In the genomic region with DNA sequence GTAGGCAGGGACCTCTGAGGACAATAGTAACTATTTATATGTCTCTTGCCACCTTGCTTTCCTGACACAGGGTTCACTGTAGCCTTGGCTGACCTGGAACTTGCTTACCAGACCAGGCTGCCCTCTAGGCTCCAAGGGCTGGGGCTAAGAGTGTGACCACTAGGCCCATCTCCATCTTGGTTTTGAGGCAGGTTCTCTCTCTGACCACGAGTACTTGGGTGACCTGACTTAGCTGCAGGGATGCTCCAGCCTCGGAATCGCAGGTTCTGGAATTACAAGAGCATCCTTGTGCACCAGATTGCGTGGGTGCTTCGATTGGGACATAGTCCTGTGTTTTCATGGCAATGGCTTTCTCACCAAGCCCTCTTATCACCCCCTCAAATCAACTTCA, we compare ENCODE assay signal across 9 mouse cellular contexts. TPM values are rescaled to one million over a fixed set of nuclear protein-coding genes. Genes with fewer than 3 reads are reported as not detected.
A peak's percentile ranks its signal among the peaks of the same experiment; 100 is the strongest.
DNase-seq lines count a peak whose midpoint lies in the region; ATAC-seq and TF ChIP-seq lines count a peak whose summit lies in the region.
"Had no signal": no experiment of that assay in that cellular context is flagged by ENCODE, and none has a peak within 500 bp of the region (broad histone marks: within the 10 kb centered on the region; RNA-seq: fewer than 3 reads in every experiment).

No protein-coding gene starts in this region.

- TF ChIP-seq CTCF in midbrain, postnatal 0 days (IDR thresholded peaks at IDR 0.05) = no peak

- peak overlapping the region; percentile 57; the same call in 1 of the 2 replicates for H3K4me2 ChIP-seq in heart, embryonic 14.5 days (ENCODE audit: low read length)
- H3K4me2 ChIP-seq in midbrain, postnatal 0 days (ENCODE audit: low read depth, low read length, poor library complexity, severe bottlenecking) = no peak overlapping the region; the same call in 1 of the 2 replicates
- 0 out of 2 replicates have a peak overlapping the region, but pooled peaks have one; percentile 62 for H3K4me2 ChIP-seq in hindbrain, embryonic 14.5 days (replicated peaks)

- intact Hi-C loops in heart, postnatal 14 days (cut with DNase I) = loop anchor here (5.0 kb wide), 1 partner anchor 65 kb away; a partner anchor contains a TSS

- no peak for ATAC-seq in heart, embryonic 14.5 days (ENCODE audit: insufficient number of reproducible peaks, insufficient read depth, low FRiP score, low read depth)
- ATAC-seq in midbrain, postnatal 0 days (ENCODE audit: low FRiP score) = no peak
- ATAC-seq in hindbrain, embryonic 14.5 days (ENCODE audit: low FRiP score) = no peak

- 85% methylated on average over 5 of the region's 5 CpGs for WGBS in heart, embryonic 14.5 days
- WGBS in midbrain, embryonic 10.5 days = 83% methylated on average over 5 of the region's 5 CpGs
- 88% methylated on average over 5 of the region's 5 CpGs for WGBS in midbrain, postnatal 0 days
- 86% methylated on average over 5 of the region's 5 CpGs for WGBS in hindbrain, embryonic 14.5 days

- H3K27ac ChIP-seq in heart, embryonic 14.5 days (replicated peaks in 1 of 2; ENCODE audit: control insufficient read depth in 1 of 2, insufficient read depth in 1 of 2, low read depth in 2 of 2, low read length in 2 of 2) = peak overlapping the region; percentile 6 to 79
- H3K27ac ChIP-seq in midbrain, embryonic 10.5 days (replicated peaks) = peak overlapping the region; percentile 98
- no peak overlapping the region for H3K27ac ChIP-seq in midbrain, postnatal 0 days (ENCODE audit: low read depth, low read length)
- H3K27ac ChIP-seq in hindbrain, embryonic 14.5 days = 0 out of 2 replicates have a peak overlapping the region, but pooled peaks have one; percentile 10

- DNase-seq in heart, postnatal 14 days = no peak
- no peak for DNase-seq in midbrain, embryonic 10.5 days (ENCODE audit: low spot score)
- no peak for DNase-seq in midbrain, postnatal 0 days (ENCODE audit: low spot score)
- no peak for DNase-seq in hindbrain, embryonic 14.5 days (ENCODE audit: low spot score)
- peak; percentile 36 for DNase-seq in naive thymus-derived CD4-positive, alpha-beta T cell, adult 2 months (ENCODE audit: low read depth)
- DNase-seq in frontal cortex, postnatal 14 days (ENCODE audit: low spot score in 2 of 2) = no peak
- DNase-seq in frontal cortex, postnatal 36 days (ENCODE audit: low spot score in 2 of 2) = no peak
- DNase-seq: left cerebral cortex, postnatal 4 days had no signal

- H3K4me1 ChIP-seq in heart, embryonic 14.5 days (ENCODE audit: control insufficient read depth in 2 of 2, insufficient read depth in 2 of 2, low read length in 2 of 2) = peaks cover 28 to 62% of the 10 kb centered on the region in 2 experiments
- peaks cover 86% of the 10 kb centered on the region for H3K4me1 ChIP-seq in midbrain, embryonic 10.5 days
- H3K4me1 ChIP-seq in midbrain, postnatal 0 days (ENCODE audit: insufficient read depth, low read length) = peaks cover 3% of the 10 kb centered on the region; the same call in 1 of the 2 replicates
- peaks cover 16% of the 10 kb centered on the region for H3K4me1 ChIP-seq in hindbrain, embryonic 14.5 days (replicated peaks; ENCODE audit: control insufficient read depth, insufficient read depth, low read length)

- H3K4me3 ChIP-seq in heart, embryonic 14.5 days (ENCODE audit: control insufficient read depth in 1 of 2, insufficient read depth in 1 of 2, low read depth in 1 of 2, low read length in 2 of 2) = no peak overlapping the region
- H3K4me3 ChIP-seq in midbrain, embryonic 10.5 days = peak overlapping the region; percentile 95; the same call in 1 of the 2 replicates
- H3K4me3 ChIP-seq in midbrain, postnatal 0 days (ENCODE audit: low read depth, low read length) = no peak overlapping the region
- no peak overlapping the region for H3K4me3 ChIP-seq in hindbrain, embryonic 14.5 days (replicated peaks; ENCODE audit: low read length)

- H3K36me3 ChIP-seq in heart, embryonic 14.5 days (ENCODE audit: control insufficient read depth, insufficient read depth, low read length) = peaks cover 25% of the 10 kb centered on the region
- H3K36me3 ChIP-seq in midbrain, embryonic 10.5 days = peaks cover 21% of the 10 kb centered on the region
- peaks cover 15% of the 10 kb centered on the region for H3K36me3 ChIP-seq in midbrain, postnatal 0 days (ENCODE audit: insufficient read depth, low read length)
- H3K36me3 ChIP-seq in hindbrain, embryonic 14.5 days (replicated peaks; ENCODE audit: control insufficient read depth, insufficient read depth) = peaks cover 21% of the 10 kb centered on the region

- peak overlapping the region; percentile 35; the same call in 1 of the 2 replicates for H3K9ac ChIP-seq in heart, embryonic 14.5 days (ENCODE audit: low read length)
- H3K9ac ChIP-seq in midbrain, postnatal 0 days (replicated peaks; ENCODE audit: low read length, poor library complexity, severe bottlenecking) = no peak overlapping the region
- H3K9ac ChIP-seq in hindbrain, embryonic 14.5 days = no peak overlapping the region

- H3K9me3 ChIP-seq in heart, embryonic 14.5 days (ENCODE audit: control insufficient read depth, low read length) = no peaks in the 10 kb centered on the region
- no peaks in the 10 kb centered on the region for H3K9me3 ChIP-seq in midbrain, embryonic 10.5 days (replicated peaks)
- H3K9me3 ChIP-seq in midbrain, postnatal 0 days (ENCODE audit: low read length) = no peaks in the 10 kb centered on the region
- H3K9me3 ChIP-seq in hindbrain, embryonic 14.5 days (ENCODE audit: control insufficient read depth, low read length) = no peaks in the 10 kb centered on the region

- no peaks in the 10 kb centered on the region for H3K27me3 ChIP-seq in heart, embryonic 14.5 days (ENCODE audit: control insufficient read depth, insufficient read depth, low read length)
- H3K27me3 ChIP-seq in midbrain, embryonic 10.5 days (ENCODE audit: low read depth, poor library complexity, severe bottlenecking) = no peaks in the 10 kb centered on the region
- no peaks in the 10 kb centered on the region for H3K27me3 ChIP-seq in midbrain, postnatal 0 days (ENCODE audit: insufficient read depth, low read length)
- H3K27me3 ChIP-seq in hindbrain, embryonic 14.5 days (ENCODE audit: control insufficient read depth, insufficient read depth, low read length) = no peaks in the 10 kb centered on the region

RNA-seq across cellular contexts. Expression of a gene that starts 5.4 kb away (rescaled TPM):
- 715 and 757 TPM in 2 replicates for polyA plus RNA-seq in heart, embryonic 14.5 days (2014; fragmentation: Nextera tagmentation; extraction: Ambion mirVana)
- 100 to 1,000 TPM; 636 to 681 TPM for total RNA-seq in heart, postnatal 14 days (2021)
- polyA plus RNA-seq in midbrain, embryonic 10.5 days (2016; fragmentation: Nextera tagmentation; extraction: Ambion mirVana) = 702 and 747 TPM in 2 replicates
- 350 TPM in 2 replicates for total RNA-seq in midbrain, postnatal 0 days (2014; rRNA removed)
- polyA plus RNA-seq in midbrain, postnatal 0 days (2015; fragmentation: Nextera tagmentation; extraction: Ambion mirVana) = 635 and 741 TPM in 2 replicates
- 556 and 557 TPM in 2 replicates for polyA plus RNA-seq in hindbrain, embryonic 14.5 days (2014; fragmentation: Nextera tagmentation; extraction: Ambion mirVana)

RNA-seq across cellular contexts. Expression of a gene that starts 12.8 kb away (rescaled TPM):
- 146 and 162 TPM in 2 replicates for polyA plus RNA-seq in heart, embryonic 14.5 days (2014; fragmentation: Nextera tagmentation; extraction: Ambion mirVana)
- total RNA-seq in heart, postnatal 14 days (2021) = 10 to 100 TPM; 68.6 to 73.5 TPM
- 233 and 276 TPM in 2 replicates for polyA plus RNA-seq in midbrain, embryonic 10.5 days (2016; fragmentation: Nextera tagmentation; extraction: Ambion mirVana)
- 66.4 and 76.0 TPM in 2 replicates for total RNA-seq in midbrain, postnatal 0 days (2014; rRNA removed)
- 126 and 135 TPM in 2 replicates for polyA plus RNA-seq in midbrain, postnatal 0 days (2015; fragmentation: Nextera tagmentation; extraction: Ambion mirVana)
- polyA plus RNA-seq in hindbrain, embryonic 14.5 days (2014; fragmentation: Nextera tagmentation; extraction: Ambion mirVana) = 142 and 150 TPM in 2 replicates

RNA-seq across cellular contexts. Expression of a gene that starts 35.9 kb away (rescaled TPM):
- polyA plus RNA-seq in heart, embryonic 14.5 days (2014; fragmentation: Nextera tagmentation; extraction: Ambion mirVana) = 3.0 and 3.4 TPM in 2 replicates
- 10 to 100 TPM in 1 of 2 experiments, 1 to 10 TPM in 1; 4.9 to 11.3 TPM for total RNA-seq in heart, postnatal 14 days (2021)
- polyA plus RNA-seq in midbrain, embryonic 10.5 days (2016; fragmentation: Nextera tagmentation; extraction: Ambion mirVana) = 7.9 and 8.0 TPM in 2 replicates
- total RNA-seq in midbrain, postnatal 0 days (2014; rRNA removed) = 1.7 and 2.4 TPM in 2 replicates
- polyA plus RNA-seq in midbrain, postnatal 0 days (2015; fragmentation: Nextera tagmentation; extraction: Ambion mirVana) = 1.2 and 1.6 TPM in 2 replicates
- polyA plus RNA-seq in hindbrain, embryonic 14.5 days (2014; fragmentation: Nextera tagmentation; extraction: Ambion mirVana) = 1.1 and 1.7 TPM in 2 replicates

RNA-seq across cellular contexts. Expression of a gene that starts 53.0 kb away (rescaled TPM):
- polyA plus RNA-seq in heart, embryonic 14.5 days (2014; fragmentation: Nextera tagmentation; extraction: Ambion mirVana) = 9.5 and 9.6 TPM in 2 replicates
- total RNA-seq in heart, postnatal 14 days (2021) = 10 to 100 TPM; 13.5 to 14.0 TPM
- 15.0 and 15.2 TPM in 2 replicates for polyA plus RNA-seq in midbrain, embryonic 10.5 days (2016; fragmentation: Nextera tagmentation; extraction: Ambion mirVana)
- 24.3 TPM in 2 replicates for total RNA-seq in midbrain, postnatal 0 days (2014; rRNA removed)
- polyA plus RNA-seq in midbrain, postnatal 0 days (2015; fragmentation: Nextera tagmentation; extraction: Ambion mirVana) = 7.6 TPM in 2 replicates
- 12.3 and 12.6 TPM in 2 replicates for polyA plus RNA-seq in hindbrain, embryonic 14.5 days (2014; fragmentation: Nextera tagmentation; extraction: Ambion mirVana)

RNA-seq across cellular contexts. Expression of a gene that starts 56.1 kb away (rescaled TPM):
- 1.6 and 1.7 TPM in 2 replicates for polyA plus RNA-seq in heart, embryonic 14.5 days (2014; fragmentation: Nextera tagmentation; extraction: Ambion mirVana)
- total RNA-seq in heart, postnatal 14 days (2021) = 1 to 10 TPM; 7.0 to 8.5 TPM
- 3.2 and 4.8 TPM in 2 replicates for polyA plus RNA-seq in midbrain, embryonic 10.5 days (2016; fragmentation: Nextera tagmentation; extraction: Ambion mirVana)
- total RNA-seq in midbrain, postnatal 0 days (2014; rRNA removed) = 9.3 TPM in 2 replicates
- polyA plus RNA-seq in midbrain, postnatal 0 days (2015; fragmentation: Nextera tagmentation; extraction: Ambion mirVana) = 1.7 and 1.9 TPM in 2 replicates
- polyA plus RNA-seq in hindbrain, embryonic 14.5 days (2014; fragmentation: Nextera tagmentation; extraction: Ambion mirVana) = 4.1 and 4.5 TPM in 2 replicates
